Mouse (Mus musculus): ENCODE results near the gene Taar8b. TPM values are rescaled to one million over a fixed set of nuclear protein-coding genes. Genes with fewer than 3 reads are reported as not detected.
"Not testable (repeated sequence)": the region's sequence is repeated elsewhere in the genome, so short reads cannot be mapped to it uniquely, and the experiment has no call there.

Taar8b gene
- polyA plus RNA-seq, 1 experiment from 2014 or later: not detected

GRCm38 (mm10) chr10:24097010-24097409, 4.9 kb upstream of the Taar8b start:
- not testable (repeated sequence) for H3K4me1 ChIP-seq; ATAC-seq (replicated peaks); H3K4me3 ChIP-seq; H3K4me2 ChIP-seq (replicated peaks); H3K9me3 ChIP-seq; H3K27ac ChIP-seq (replicated peaks); H3K27me3 ChIP-seq; H3K9ac ChIP-seq (replicated peaks); H3K36me3 ChIP-seq
- 74% methylated on average over 2 of the region's 2 CpGs for WGBS

- WGBS: 93% methylated on average over 2 of the region's 2 CpGs
- H3K27me3 ChIP-seq: no peaks in the 10 kb centered on the region
- no peaks in the 10 kb centered on the region for H3K9me3 ChIP-seq
- H3K27ac ChIP-seq (replicated peaks): no peak overlapping the region
- H3K4me3 ChIP-seq: no peak overlapping the region
- H3K4me2 ChIP-seq (replicated peaks): no peak overlapping the region
- no peaks in the 10 kb centered on the region for H3K4me1 ChIP-seq
- no peaks in the 10 kb centered on the region for H3K36me3 ChIP-seq
- no peak for ATAC-seq (replicated peaks)
- no peak overlapping the region for H3K9ac ChIP-seq (replicated peaks)
Measured at GRCm38 (mm10) chr10:24087168-24087567, 4.9 kb downstream of the Taar8b start.

GRCm38 (mm10) chr10:24086555-24086954, 5.5 kb downstream of the Taar8b start:
- H3K27me3 ChIP-seq: no peaks in the 10 kb centered on the region
- H3K4me3 ChIP-seq: no peak overlapping the region
- 89% methylated on average over 5 of the region's 5 CpGs for WGBS
- no peaks in the 10 kb centered on the region for H3K36me3 ChIP-seq
- H3K9me3 ChIP-seq: no peaks in the 10 kb centered on the region
- H3K9ac ChIP-seq (replicated peaks): no peak overlapping the region
- H3K4me2 ChIP-seq (replicated peaks): no peak overlapping the region
- no peaks in the 10 kb centered on the region for H3K4me1 ChIP-seq
- ATAC-seq (replicated peaks): no peak
- no peak overlapping the region for H3K27ac ChIP-seq (replicated peaks)

- H3K4me1 ChIP-seq: no peaks in the 10 kb centered on the region
- H3K27ac ChIP-seq (replicated peaks): no peak overlapping the region
- H3K9me3 ChIP-seq: no peaks in the 10 kb centered on the region
- no peak overlapping the region for H3K4me3 ChIP-seq
- no peaks in the 10 kb centered on the region for H3K36me3 ChIP-seq
- WGBS: 34% methylated on average over 5 of the region's 5 CpGs
- ATAC-seq (replicated peaks): no peak
- H3K9ac ChIP-seq (replicated peaks): no peak overlapping the region
- H3K4me2 ChIP-seq (replicated peaks): no peak overlapping the region
- H3K27me3 ChIP-seq: no peaks in the 10 kb centered on the region
Measured at GRCm38 (mm10) chr10:24085936-24086335, 6.2 kb downstream of the Taar8b start.

- no peak overlapping the region for H3K27ac ChIP-seq (replicated peaks)
- H3K9me3 ChIP-seq: no peaks in the 10 kb centered on the region
- no peak overlapping the region for H3K4me2 ChIP-seq (replicated peaks)
- no peak overlapping the region for H3K9ac ChIP-seq (replicated peaks)
- H3K36me3 ChIP-seq: no peaks in the 10 kb centered on the region
- 47% methylated on average over 3 of the region's 3 CpGs for WGBS
- H3K4me3 ChIP-seq: no peak overlapping the region
- H3K27me3 ChIP-seq: no peaks in the 10 kb centered on the region
- H3K4me1 ChIP-seq: no peaks in the 10 kb centered on the region
- ATAC-seq (replicated peaks): peak; percentile 69; the same call in 1 of the 2 replicates
Measured at GRCm38 (mm10) chr10:24080166-24080565, 11.9 kb downstream of the Taar8b start.

GRCm38 (mm10) chr10:24076200-24076599, 15.9 kb downstream of the Taar8b start, which contains the start of gene Taar8a:
Taar8a (plus strand) TSS chr10:24076500.
- not testable (repeated sequence) for H3K4me2 ChIP-seq (replicated peaks); H3K27ac ChIP-seq (replicated peaks); H3K9me3 ChIP-seq; H3K4me1 ChIP-seq; H3K36me3 ChIP-seq; H3K27me3 ChIP-seq; H3K9ac ChIP-seq (replicated peaks); ATAC-seq (replicated peaks); H3K4me3 ChIP-seq
- 79% methylated on average over 2 of the region's 4 CpGs for WGBS

GRCm38 (mm10) chr10:24074751-24075150, 17.3 kb downstream of the Taar8b start:
- ATAC-seq (replicated peaks); H3K27ac ChIP-seq (replicated peaks); H3K4me1 ChIP-seq; H3K9ac ChIP-seq (replicated peaks); H3K4me2 ChIP-seq (replicated peaks); H3K9me3 ChIP-seq; H3K36me3 ChIP-seq; H3K27me3 ChIP-seq; H3K4me3 ChIP-seq: not testable (repeated sequence)
- WGBS: 57% methylated on average over 2 of the region's 2 CpGs

- Histone ChIP-seq H3K9ac (replicated peaks) (no peak overlapping the region), H3K36me3 (no peaks in the 10 kb centered on the region), H3K9me3 (no peaks in the 10 kb centered on the region), H3K4me2 (replicated peaks) (no peak overlapping the region), H3K4me1 (no peaks in the 10 kb centered on the region), H3K4me3 (no peak overlapping the region), H3K27me3 (no peaks in the 10 kb centered on the region), H3K27ac (replicated peaks) (no peak overlapping the region)
- WGBS: 92% methylated on average over 3 of the region's 3 CpGs
- no peak for ATAC-seq (replicated peaks)
Measured at GRCm38 (mm10) chr10:24058986-24059385, 33.1 kb downstream of the Taar8b start.

GRCm38 (mm10) chr10:24052039-24052438, 40.1 kb downstream of the Taar8b start:
- H3K4me1 ChIP-seq: no peaks in the 10 kb centered on the region
- H3K4me3 ChIP-seq: no peak overlapping the region
- no peak overlapping the region for H3K27ac ChIP-seq (replicated peaks)
- H3K27me3 ChIP-seq: no peaks in the 10 kb centered on the region
- no peak overlapping the region for H3K9ac ChIP-seq (replicated peaks)
- H3K9me3 ChIP-seq: no peaks in the 10 kb centered on the region
- H3K4me2 ChIP-seq (replicated peaks): no peak overlapping the region
- H3K36me3 ChIP-seq: no peaks in the 10 kb centered on the region
- 54% methylated on average over 5 of the region's 5 CpGs for WGBS
- ATAC-seq (replicated peaks): no peak

GRCm38 (mm10) chr10:24049210-24049609, 42.9 kb downstream of the Taar8b start, which contains the start of gene Taar7f:
Taar7f (plus strand) TSS chr10:24049510.
- H3K4me2 ChIP-seq (replicated peaks): no peak within 1 kb of the TSS
- H3K36me3 ChIP-seq: no peaks in the 10 kb centered on the region
- H3K9ac ChIP-seq (replicated peaks): no peak within 1 kb of the TSS
- H3K4me1 ChIP-seq: no peaks in the 10 kb centered on the region
- no peak within 1 kb of the TSS for H3K4me3 ChIP-seq
- no peaks in the 10 kb centered on the region for H3K27me3 ChIP-seq
- H3K27ac ChIP-seq (replicated peaks): no peak within 1 kb of the TSS
- H3K9me3 ChIP-seq: no peaks in the 10 kb centered on the region
- no peak for ATAC-seq (replicated peaks)

Other genes starting within 250 kb of the Taar8b start
- gene Vnn3, start 240.8 kb downstream of the Taar8b start, polyA plus RNA-seq (2015; fragmentation: Nextera tagmentation; extraction: Ambion mirVana): 0.10 TPM in 1 of 2 replicates, not detected in the other
- gene Vnn1, start 197.6 kb downstream of the Taar8b start, polyA plus RNA-seq (2015; fragmentation: Nextera tagmentation; extraction: Ambion mirVana): 0.13 and 0.19 TPM in 2 replicates
- not detected in 2 replicates for gene Taar1, start 171.9 kb downstream of the Taar8b start, polyA plus RNA-seq (2015; fragmentation: Nextera tagmentation; extraction: Ambion mirVana)
- gene Taar2, start 153.7 kb downstream of the Taar8b start, polyA plus RNA-seq (2015; fragmentation: Nextera tagmentation; extraction: Ambion mirVana): not detected in 2 replicates
- not detected in 2 replicates for gene Taar3, start 142.7 kb downstream of the Taar8b start, polyA plus RNA-seq (2015; fragmentation: Nextera tagmentation; extraction: Ambion mirVana)
- gene Taar4, start 131.8 kb downstream of the Taar8b start, polyA plus RNA-seq (2015; fragmentation: Nextera tagmentation; extraction: Ambion mirVana): not detected in 2 replicates
- gene Taar5, start 121.6 kb downstream of the Taar8b start, polyA plus RNA-seq (2015; fragmentation: Nextera tagmentation; extraction: Ambion mirVana): not detected in 2 replicates
- gene Taar6, start 106.6 kb downstream of the Taar8b start, polyA plus RNA-seq (2015; fragmentation: Nextera tagmentation; extraction: Ambion mirVana): not detected in 2 replicates
- gene Taar7a, start 98.8 kb downstream of the Taar8b start, polyA plus RNA-seq (2015; fragmentation: Nextera tagmentation; extraction: Ambion mirVana): not detected in 2 replicates
- gene Taar7b, start 92.4 kb downstream of the Taar8b start, polyA plus RNA-seq (2015; fragmentation: Nextera tagmentation; extraction: Ambion mirVana): not detected in 2 replicates
- gene Taar7d, start 65.1 kb downstream of the Taar8b start, polyA plus RNA-seq (2015; fragmentation: Nextera tagmentation; extraction: Ambion mirVana): not detected in 2 replicates
- not detected in 2 replicates for gene Taar7e, start 54.7 kb downstream of the Taar8b start, polyA plus RNA-seq (2015; fragmentation: Nextera tagmentation; extraction: Ambion mirVana)
- gene Taar7f, start 42.8 kb downstream of the Taar8b start, polyA plus RNA-seq (2015; fragmentation: Nextera tagmentation; extraction: Ambion mirVana): not detected in 2 replicates
- not detected in 2 replicates for gene Taar8a, start 15.8 kb downstream of the Taar8b start, polyA plus RNA-seq (2015; fragmentation: Nextera tagmentation; extraction: Ambion mirVana)
- not detected in 2 replicates for gene Taar8c, start 9.6 kb upstream of the Taar8b start, polyA plus RNA-seq (2015; fragmentation: Nextera tagmentation; extraction: Ambion mirVana)
- not detected in 2 replicates for gene Taar9, start 17.2 kb upstream of the Taar8b start, polyA plus RNA-seq (2015; fragmentation: Nextera tagmentation; extraction: Ambion mirVana)
- 252 and 275 TPM in 2 replicates for gene Stx7, start 57.0 kb upstream of the Taar8b start, polyA plus RNA-seq (2015; fragmentation: Nextera tagmentation; extraction: Ambion mirVana)
- 2.4 and 2.8 TPM in 2 replicates for gene Moxd1, start 131.2 kb upstream of the Taar8b start, polyA plus RNA-seq (2015; fragmentation: Nextera tagmentation; extraction: Ambion mirVana)

All from forebrain, embryonic 15.5 days (tissue).